Mouse (Mus musculus) natural killer cell, adult 2 months (primary cell): ENCODE measurements around the gene Olfr1252.

Experiments
- DNase-seq, 2 experiments: peaks; one replicate each; pipeline ENCODE4 v3.0.0; 2022; ENCODE audit warnings: low spot score in 2 of 2

Gene Olfr1252

GRCm38 (mm10) chr2:89724912-89725311 is at the start of gene Olfr1252:
Olfr1252 (minus strand) TSS chr2:89725012.
- no peak for DNase-seq

- DNase-seq: no peak
These were observed 32.2 kb upstream of the Olfr1252 start, which contains the start of gene Olfr1253 for GRCm38 (mm10) chr2:89756990-89757389. Olfr1253 (minus strand) TSS chr2:89757090.

DNA sequence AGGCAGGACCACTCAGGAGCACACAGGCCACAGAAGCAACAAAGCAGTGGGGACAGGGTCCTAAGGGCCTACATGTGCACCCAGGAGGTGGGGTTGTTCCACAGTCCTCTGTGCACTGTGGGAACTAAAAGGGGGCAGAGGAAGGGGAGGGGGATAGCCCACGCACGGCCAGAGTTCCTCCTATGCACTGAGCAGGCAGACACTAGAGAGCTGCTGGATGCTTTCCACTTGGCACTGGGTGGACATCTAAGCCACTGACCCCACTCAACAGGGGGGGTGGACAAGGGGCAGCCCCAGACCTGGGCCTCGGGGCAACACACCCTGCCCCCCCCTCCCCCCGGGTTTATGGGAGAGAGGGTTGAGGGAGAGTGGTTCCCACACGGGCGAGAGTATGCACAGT is 32.8 kb downstream of the Olfr1252 start:
- DNase-seq: no peak

DNA sequence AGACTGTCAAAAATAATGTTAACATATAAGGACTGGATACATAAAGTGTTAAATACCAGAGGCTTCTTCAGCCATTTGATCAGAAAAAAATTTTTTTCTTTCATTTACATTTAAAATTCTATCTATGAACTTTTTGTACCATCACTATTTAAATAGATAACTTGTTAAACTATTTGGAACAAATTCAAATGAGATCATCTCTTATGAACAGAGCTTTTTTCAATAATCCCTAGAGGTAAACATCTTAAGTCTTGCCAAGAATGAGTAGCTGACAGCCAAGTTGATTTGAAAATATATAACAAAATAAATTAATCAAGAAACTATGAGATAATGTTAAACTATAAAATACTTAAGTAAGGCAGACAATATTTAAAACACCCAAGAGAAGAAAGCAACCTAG is 53.0 kb downstream of the Olfr1252 start, which contains the start of gene Olfr1251:
Gene Olfr1251, minus strand, starts transcription at position 101 of the 400 bp plus-strand sequence.
- DNase-seq: no peak
